Mouse (Mus musculus) cerebellum, adult 2 months (tissue): ENCODE measurements around the gene Apip. TPM values are rescaled to one million over a fixed set of nuclear protein-coding genes. Genes with fewer than 3 reads are reported as not detected.
A peak's percentile ranks its signal among the peaks of the same experiment; 100 is the strongest.

Source experiments
- DNase-seq, 2 experiments: peaks; one replicate each; pipeline ENCODE4 v3.0.0; 2021
- H3K27ac ChIP-seq: fragments of 200-500 bp; 2 replicates; pipeline ENCODE4 v1.5.1; 2012; ENCODE audit warnings: low read length, control low read depth, inconsistent platforms; ENCODE audit not compliant: insufficient read depth
- H3K27me3 ChIP-seq: fragments of 200-500 bp; 2 replicates; pipeline ENCODE4 v1.6.1; 2012; ENCODE audit warnings: inconsistent platforms, mild to moderate bottlenecking, low read length, moderate library complexity; ENCODE audit not compliant: control insufficient read depth, insufficient read depth
- H3K4me1 ChIP-seq: fragments of 200-500 bp; 2 replicates; pipeline ENCODE4 v1.6.1; 2011; ENCODE audit warnings: low read length; ENCODE audit not compliant: control insufficient read depth, insufficient read depth
- H3K4me3 ChIP-seq: fragments of 200-500 bp; replicated peaks from 2 replicates; pipeline ENCODE3; 2011; ENCODE audit warnings: mild to moderate bottlenecking, low read depth, low read length, control low read depth; ENCODE audit not compliant: insufficient read depth
- CTCF ChIP-seq: fragments of 200-500 bp; IDR thresholded peaks from 2 replicates; pipeline ENCODE4 v1.5.1; 2011; ENCODE audit warnings: low read depth, mild to moderate bottlenecking, control low read depth, low read length, moderate library complexity, borderline replicate concordance; ENCODE audit not compliant: insufficient read depth
- POLR2A ChIP-seq: fragments of 200-500 bp; IDR thresholded peaks from 2 replicates; pipeline ENCODE4 v1.6.1; 2011; ENCODE audit warnings: low read length, control low read depth, borderline replicate concordance; ENCODE audit not compliant: insufficient read depth
- WGBS: fragments of 180-500 bp; shearing (Covaris S2); methylation state at CpG from one replicate; pipeline ENCODE4 v1.1.7; 2018; 5-methylcytosine and 5-hydroxymethylcytosine counted together
- polyA plus RNA-seq: library from polyadenylated mRNA; depleted of rRNA; stranded (reverse); fragments of >200 nt; gene quantifications from 2 replicates; pipeline ENCODE4 v1.2.3, GENCODE M21; 2012; rRNA removed

Gene Apip
- polyA plus RNA-seq, 1 experiment = 45.3 TPM

- no peak for DNase-seq
- WGBS = 64% methylated on average over 5 of the region's 5 CpGs
- no peak overlapping the region for H3K27ac ChIP-seq
- no peak overlapping the region for H3K4me3 ChIP-seq
- H3K4me1 ChIP-seq = no peaks in the 10 kb centered on the region
- H3K27me3 ChIP-seq = no peaks in the 10 kb centered on the region
- no peak for TF ChIP-seq CTCF
- no peak for TF ChIP-seq POLR2A
These were observed 43.7 kb downstream of the Apip start for GRCm38 (mm10) chr2:103117212-103117611.

- Histone ChIP-seq H3K4me1 (no peaks in the 10 kb centered on the region), H3K27me3 (no peaks in the 10 kb centered on the region), H3K27ac (no peak overlapping the region), H3K4me3 (no peak overlapping the region)
- WGBS = 45% methylated on average over 6 of the region's 6 CpGs
- TF ChIP-seq CTCF (no peak), POLR2A (no peak)
- peak in 1 of 2 experiments; percentile 24 for DNase-seq
These were observed 45.1 kb downstream of the Apip start for GRCm38 (mm10) chr2:103118324-103119196.

GRCm38 (mm10) chr2:103119197-103119854, 45.9 kb downstream of the Apip start:
- no peak for TF ChIP-seq CTCF
- TF ChIP-seq POLR2A = no peak
- DNase-seq = no peak
- WGBS = 56% methylated on average over 7 of the region's 7 CpGs
- H3K4me1 ChIP-seq = no peaks in the 10 kb centered on the region
- H3K27ac ChIP-seq = no peak overlapping the region
- no peaks in the 10 kb centered on the region for H3K27me3 ChIP-seq
- no peak overlapping the region for H3K4me3 ChIP-seq

- no peak for DNase-seq
- TF ChIP-seq POLR2A (no peak), CTCF (no peak)
- 86% methylated on average over 2 of the region's 2 CpGs for WGBS
- Histone ChIP-seq H3K4me3 (no peak overlapping the region), H3K4me1 (no peaks in the 10 kb centered on the region), H3K27me3 (no peaks in the 10 kb centered on the region; the same call in 1 of the 2 replicates), H3K27ac (no peak overlapping the region)
These were observed 56.2 kb downstream of the Apip start for GRCm38 (mm10) chr2:103129676-103130075.

- Histone ChIP-seq H3K4me1 (no peaks in the 10 kb centered on the region), H3K27ac (no peak overlapping the region), H3K27me3 (no peaks in the 10 kb centered on the region; the same call in 1 of the 2 replicates), H3K4me3 (no peak overlapping the region)
- TF ChIP-seq POLR2A (no peak), CTCF (0 out of 2 replicates have a peak, but pooled peaks have one; percentile 5)
- no peak for DNase-seq
- 21% methylated on average over 4 of the region's 4 CpGs for WGBS
These were observed 57.7 kb downstream of the Apip start for GRCm38 (mm10) chr2:103131145-103131544.

- Histone ChIP-seq H3K27ac (no peak overlapping the region), H3K4me1 (no peaks in the 10 kb centered on the region), H3K4me3 (no peak overlapping the region), H3K27me3 (no peaks in the 10 kb centered on the region)
- no peak for TF ChIP-seq CTCF
- no peak for TF ChIP-seq POLR2A
- DNase-seq = peak in 1 of 2 experiments; percentile 8
- WGBS = 42% methylated on average over 8 of the region's 8 CpGs
These were observed 65.2 kb downstream of the Apip start for GRCm38 (mm10) chr2:103138529-103139265.

Other genes starting within 250 kb of the Apip start
- 4.1 and 4.5 TPM in 2 replicates for gene Cd44, start 172.0 kb upstream of the Apip start, polyA plus RNA-seq
- gene Pdhx, start 162 bp upstream of the Apip start, polyA plus RNA-seq = 57.0 and 66.0 TPM in 2 replicates
- gene Ehf, start 229.6 kb downstream of the Apip start, polyA plus RNA-seq = 0.11 and 0.13 TPM in 2 replicates